Mouse (Mus musculus) forebrain, embryonic 14.5 days (tissue): ENCODE results near the gene Grap2. TPM values are rescaled to one million over a fixed set of nuclear protein-coding genes. Genes with fewer than 3 reads are reported as not detected.

Experiments
- ATAC-seq: fragments of 200-750 bp; cut with Nextera tagmentation; 2 replicates; pipeline ENCODE4 v1.8.0; 2017; ENCODE audit warnings: mild to moderate bottlenecking, moderate library complexity
- DNase-seq: peaks from one replicate; pipeline ENCODE4 v3.0.0-alpha.2; 2015; ENCODE audit warnings: low spot score
- H3K27ac ChIP-seq: fragments of 300-500 bp; sonication (generic); 2 replicates; pipeline ENCODE4 v1.5.1; 2014; ENCODE audit warnings: low read depth, mild to moderate bottlenecking, control low read depth, low read length, moderate library complexity
- H3K27me3 ChIP-seq: fragments of 300-500 bp; sonication (generic); replicated peaks from 2 replicates; pipeline ENCODE4 v1.6.1; 2014; ENCODE audit warnings: low read length, control low read depth, mixed read lengths; ENCODE audit not compliant: control insufficient read depth, insufficient read depth
- H3K36me3 ChIP-seq: fragments of 300-500 bp; sonication (generic); 2 replicates; pipeline ENCODE4 v1.6.1; 2014; ENCODE audit warnings: low read length, control low read depth; ENCODE audit not compliant: control insufficient read depth, insufficient read depth
- H3K4me1 ChIP-seq: fragments of 300-500 bp; sonication (generic); 2 replicates; pipeline ENCODE4 v1.6.1; 2014; ENCODE audit warnings: antibody characterized with exemption, low read length, control low read depth; ENCODE audit not compliant: control insufficient read depth, insufficient read depth
- H3K4me2 ChIP-seq: fragments of 300-500 bp; sonication (generic); 2 replicates; pipeline ENCODE4 v1.6.1; 2014; ENCODE audit warnings: mild to moderate bottlenecking, control low read depth, low read length
- H3K4me3 ChIP-seq: fragments of 300-500 bp; sonication (generic); 2 replicates; pipeline ENCODE4 v1.5.1; 2014; ENCODE audit warnings: low read depth, low read length, control low read depth
- H3K9ac ChIP-seq: fragments of 300-500 bp; sonication (generic); 2 replicates; pipeline ENCODE4 v1.6.1; 2014; ENCODE audit warnings: mild to moderate bottlenecking, low read length, control low read depth, moderate library complexity
- H3K9me3 ChIP-seq: fragments of 300-500 bp; sonication (generic); replicated peaks from 2 replicates; pipeline ENCODE4 v1.6.1; 2016; ENCODE audit warnings: low read length, control low read depth, mixed read lengths; ENCODE audit not compliant: control insufficient read depth
- WGBS: fragments of 180-500 bp; shearing (Covaris S2); extraction: QIAGEN DNeasy Blood & Tissue Kit; methylation state at CpG from one replicate; pipeline ENCODE4 v1.1.7; 2014; 5-methylcytosine and 5-hydroxymethylcytosine counted together
- polyA plus RNA-seq: library from polyadenylated mRNA; unstranded; fragments of >200 nt; fragmentation: Nextera tagmentation; extraction: Ambion mirVana; gene quantifications from 2 replicates; pipeline ENCODE4 v1.2.1, GENCODE M21; 2014

Grap2 gene
- polyA plus RNA-seq, 1 experiment from 2014 or later = 0.24 TPM

GRCm38 (mm10) chr15:80617839-80618238, 45.4 kb downstream of the Grap2 start:
- Histone ChIP-seq H3K4me2 (no peak overlapping the region), H3K4me3 (no peak overlapping the region), H3K27ac (no peak overlapping the region), H3K9me3 (no peaks in the 10 kb centered on the region), H3K36me3 (no peaks in the 10 kb centered on the region), H3K9ac (no peak overlapping the region), H3K27me3 (no peaks in the 10 kb centered on the region), H3K4me1 (0 out of 2 replicates have a peak, but pooled peaks cover 5% of the 10 kb centered on the region)
- WGBS = 51% methylated on average over 2 of the region's 2 CpGs
- no peak for ATAC-seq
- DNase-seq = peak; percentile 48

- no peaks in the 10 kb centered on the region for H3K27me3 ChIP-seq
- H3K9ac ChIP-seq = no peak overlapping the region
- H3K4me3 ChIP-seq = no peak overlapping the region
- no peaks in the 10 kb centered on the region for H3K36me3 ChIP-seq
- H3K4me2 ChIP-seq = no peak overlapping the region
- H3K4me1 ChIP-seq = 0 out of 2 replicates have a peak, but pooled peaks cover 5% of the 10 kb centered on the region
- no peak overlapping the region for H3K27ac ChIP-seq
- no peaks in the 10 kb centered on the region for H3K9me3 ChIP-seq
- WGBS = 32% methylated on average over 5 of the region's 5 CpGs
- ATAC-seq (no peak), DNase-seq (no peak)
These were observed 46.8 kb downstream of the Grap2 start for GRCm38 (mm10) chr15:80619166-80619565.

- no peak overlapping the region for H3K27ac ChIP-seq
- ATAC-seq = no peak
- no peak for DNase-seq
- 83% methylated on average over 4 of the region's 4 CpGs for WGBS
- no peak overlapping the region for H3K9ac ChIP-seq
- H3K4me1 ChIP-seq = 0 out of 2 replicates have a peak, but pooled peaks cover 5% of the 10 kb centered on the region
- H3K36me3 ChIP-seq = no peaks in the 10 kb centered on the region
- H3K27me3 ChIP-seq = no peaks in the 10 kb centered on the region
- no peaks in the 10 kb centered on the region for H3K9me3 ChIP-seq
- no peak overlapping the region for H3K4me3 ChIP-seq
- H3K4me2 ChIP-seq = no peak overlapping the region
These were observed 47.4 kb downstream of the Grap2 start for GRCm38 (mm10) chr15:80619786-80620185.

GRCm38 (mm10) chr15:80620371-80620770, 48.0 kb downstream of the Grap2 start:
- no peaks in the 10 kb centered on the region for H3K9me3 ChIP-seq
- H3K4me2 ChIP-seq = no peak overlapping the region
- no peak overlapping the region for H3K9ac ChIP-seq
- DNase-seq (no peak), ATAC-seq (no peak)
- 77% methylated on average over 8 of the region's 8 CpGs for WGBS
- H3K4me1 ChIP-seq = 0 out of 2 replicates have a peak, but pooled peaks cover 5% of the 10 kb centered on the region
- H3K36me3 ChIP-seq = no peaks in the 10 kb centered on the region
- no peak overlapping the region for H3K4me3 ChIP-seq
- no peaks in the 10 kb centered on the region for H3K27me3 ChIP-seq
- no peak overlapping the region for H3K27ac ChIP-seq

GRCm38 (mm10) chr15:80623171-80623837, 50.9 kb downstream of the Grap2 start:
- Histone ChIP-seq H3K4me3 (no peak overlapping the region), H3K36me3 (no peaks in the 10 kb centered on the region), H3K9me3 (no peaks in the 10 kb centered on the region), H3K27ac (peak overlapping the region; percentile 21; the same call in 1 of the 2 replicates), H3K27me3 (no peaks in the 10 kb centered on the region), H3K4me2 (no peak overlapping the region), H3K9ac (no peak overlapping the region), H3K4me1 (no peaks in the 10 kb centered on the region)
- DNase-seq = no peak
- no peak for ATAC-seq
- 71% methylated on average over 8 of the region's 8 CpGs for WGBS

- H3K9me3 ChIP-seq = no peaks in the 10 kb centered on the region
- H3K4me1 ChIP-seq = no peaks in the 10 kb centered on the region
- 70% methylated on average over 6 of the region's 6 CpGs for WGBS
- H3K4me2 ChIP-seq = no peak overlapping the region
- DNase-seq = no peak
- no peak overlapping the region for H3K9ac ChIP-seq
- H3K4me3 ChIP-seq = no peak overlapping the region
- no peaks in the 10 kb centered on the region for H3K36me3 ChIP-seq
- H3K27me3 ChIP-seq = no peaks in the 10 kb centered on the region
- no peak for ATAC-seq
- no peak overlapping the region for H3K27ac ChIP-seq
These were observed 54.1 kb downstream of the Grap2 start for GRCm38 (mm10) chr15:80626472-80626871.

GRCm38 (mm10) chr15:80630147-80630546, 57.8 kb downstream of the Grap2 start:
- Histone ChIP-seq H3K4me1 (no peaks in the 10 kb centered on the region), H3K4me2 (no peak overlapping the region), H3K9ac (no peak overlapping the region), H3K27ac (no peak overlapping the region), H3K4me3 (no peak overlapping the region), H3K36me3 (no peaks in the 10 kb centered on the region), H3K27me3 (no peaks in the 10 kb centered on the region), H3K9me3 (no peaks in the 10 kb centered on the region)
- DNase-seq (no peak), ATAC-seq (no peak)
- WGBS = 79% methylated on average over 7 of the region's 7 CpGs

- Histone ChIP-seq H3K27me3 (no peaks in the 10 kb centered on the region), H3K36me3 (no peaks in the 10 kb centered on the region), H3K4me3 (no peak overlapping the region), H3K9me3 (no peaks in the 10 kb centered on the region), H3K4me2 (no peak overlapping the region), H3K4me1 (no peaks in the 10 kb centered on the region), H3K27ac (no peak overlapping the region), H3K9ac (no peak overlapping the region)
- no peak for ATAC-seq
- 60% methylated on average over 14 of the region's 14 CpGs for WGBS
- DNase-seq = no peak
These were observed 58.3 kb downstream of the Grap2 start for GRCm38 (mm10) chr15:80630711-80631110.

- Histone ChIP-seq H3K9me3 (no peaks in the 10 kb centered on the region), H3K9ac (no peak overlapping the region), H3K27ac (no peak overlapping the region), H3K4me1 (no peaks in the 10 kb centered on the region), H3K36me3 (no peaks in the 10 kb centered on the region), H3K4me2 (no peak overlapping the region), H3K27me3 (no peaks in the 10 kb centered on the region), H3K4me3 (no peak overlapping the region)
- no peak for ATAC-seq
- no peak for DNase-seq
- WGBS = 71% methylated on average over 2 of the region's 2 CpGs
These were observed 58.9 kb downstream of the Grap2 start for GRCm38 (mm10) chr15:80631311-80631710.
